Mouse (Mus musculus): ENCODE measurements around the gene Cacna1d. TPM values are rescaled to one million over a fixed set of nuclear protein-coding genes. Genes with fewer than 3 reads are reported as not detected.

Cacna1d gene
- total and polyA plus RNA-seq, 3 experiments, result 0.04 to 0.66 (median 0.08) TPM

- peak; percentile 97 for TF ChIP-seq RCOR1 (conservative IDR thresholded peaks at IDR 0.05; ENCODE audit: low read depth, low read length)
- TF ChIP-seq MEF2A (IDR thresholded peaks at IDR 0.05; ENCODE audit: borderline replicate concordance, low read depth, low read length), result peak; percentile 88
- TF ChIP-seq TBP (conservative IDR thresholded peaks at IDR 0.05; ENCODE audit: low read depth, low read length), result no peak
- TF ChIP-seq POLR2A (IDR thresholded peaks at IDR 0.05; ENCODE audit: low read depth, low read length), result no peak
- TF ChIP-seq CTCF (conservative IDR thresholded peaks at IDR 0.05 in 1 of 2, IDR thresholded peaks at IDR 0.05 in 1 of 2; ENCODE audit: low read depth in 2 of 2, low read length in 2 of 2), result peak in 1 of 2 experiments; percentile 36; a peak in 1 of 4 replicates
- peak; percentile 67 for TF ChIP-seq ETS1 (conservative IDR thresholded peaks at IDR 0.05; ENCODE audit: low read depth, low read length)
- TF ChIP-seq POLR2AphosphoS2 (IDR thresholded peaks at IDR 0.05; ENCODE audit: low read depth, low read length), result no peak
- TF ChIP-seq KAT2A (IDR thresholded peaks at IDR 0.05; ENCODE audit: insufficient replicate concordance, low read length), result no peak
Measured at GRCm38 (mm10) chr14:30185616-30186274, 305.5 kb downstream of the Cacna1d start (continued).

- H3K9ac ChIP-seq (ENCODE audit: insufficient read depth, low read depth), result peak overlapping the region; percentile 78; the same call in 1 of the 2 replicates
- dilution Hi-C loops (cut with MboI; ENCODE audit: extremely low pct_ligation_motif_present, extremely low pct_unique_long_range_greater_than_20kb, low sequenced_read_pairs), result no loop called here
- in situ Hi-C loops (cut with MboI; ENCODE audit: low pct_ligation_motif_present, low pct_unique_long_range_greater_than_20kb, low sequenced_read_pairs), result no loop called here
- no peaks in the 10 kb centered on the region for H3K9me3 ChIP-seq (replicated peaks; ENCODE audit: low read length)
- peaks cover 16 to 42% of the 10 kb centered on the region in 2 experiments for H3K4me1 ChIP-seq (ENCODE audit: control insufficient read depth in 1 of 2, insufficient read depth in 2 of 2)
- no peak overlapping the region for H3K4me3 ChIP-seq (replicated peaks in 1 of 3; ENCODE audit: low read depth in 2 of 3, low read length in 2 of 3, poor library complexity in 1 of 3)
- H3K4me2 ChIP-seq (ENCODE audit: insufficient read depth, low read depth, poor library complexity, severe bottlenecking), result peak overlapping the region; percentile 91
- no peaks in the 10 kb centered on the region for H3K27me3 ChIP-seq (replicated peaks)
- DNase-seq (ENCODE audit: extremely low read depth), result peak; percentile 65
- no peaks in the 10 kb centered on the region for H3K36me3 ChIP-seq (replicated peaks in 1 of 2; ENCODE audit: control insufficient read depth in 1 of 2, insufficient read depth in 1 of 2, low read length in 1 of 2)
- no peaks in the 10 kb centered on the region for H3K79me2 ChIP-seq (replicated peaks; ENCODE audit: control insufficient read depth, extremely low read depth, insufficient read depth, poor library complexity, severe bottlenecking)
- peak overlapping the region; percentile 59 for H3K27ac ChIP-seq (ENCODE audit: insufficient read depth, low read depth)
- TF ChIP-seq NELFE (IDR thresholded peaks at IDR 0.05; ENCODE audit: low read depth, low read length), result 0 out of 2 replicates have a peak, but pooled peaks have one; percentile 49
- peak; percentile 95 for TF ChIP-seq EP300 (IDR thresholded peaks at IDR 0.05; ENCODE audit: low read length)
- peak; percentile 88 for TF ChIP-seq ETS1 (conservative IDR thresholded peaks at IDR 0.05; ENCODE audit: low read depth, low read length)
- TF ChIP-seq TBP (conservative IDR thresholded peaks at IDR 0.05; ENCODE audit: low read depth, low read length), result 0 out of 2 replicates have a peak, but pooled peaks have one; percentile 27
- TF ChIP-seq HCFC1 (IDR thresholded peaks at IDR 0.05; ENCODE audit: low read depth, low read length), result peak; percentile 27
- no peak for TF ChIP-seq PAX5 (IDR thresholded peaks at IDR 0.05; ENCODE audit: low read length)
- peak; percentile 94 for TF ChIP-seq ZNF384 (IDR thresholded peaks at IDR 0.05; ENCODE audit: low read depth, low read length)
- TF ChIP-seq POLR2A (IDR thresholded peaks at IDR 0.05; ENCODE audit: low read depth, low read length), result 0 out of 2 replicates have a peak, but pooled peaks have one; percentile 37
- TF ChIP-seq MEF2A (IDR thresholded peaks at IDR 0.05; ENCODE audit: borderline replicate concordance, low read depth, low read length), result peak; percentile 96
- TF ChIP-seq IRF4 (IDR thresholded peaks at IDR 0.05; ENCODE audit: low read depth, low read length), result peak; percentile 65; the same call in 1 of the 2 replicates
- no peak for TF ChIP-seq NRF1 (IDR thresholded peaks at IDR 0.05; ENCODE audit: low read depth, low read length)
- peak; percentile 92 for TF ChIP-seq BHLHE40 (IDR thresholded peaks at IDR 0.05; ENCODE audit: low read depth, low read length)
- peak; percentile 96 for TF ChIP-seq JUN (IDR thresholded peaks at IDR 0.05; ENCODE audit: insufficient read depth, low read depth, low read length)
- TF ChIP-seq E2F4 (IDR thresholded peaks at IDR 0.05; ENCODE audit: insufficient replicate concordance, low read depth, low read length), result no peak
- TF ChIP-seq MYC (IDR thresholded peaks at IDR 0.05; ENCODE audit: low read depth, low read length), result no peak
- TF ChIP-seq MAFK (IDR thresholded peaks at IDR 0.05; ENCODE audit: insufficient replicate concordance, low read length), result peak; percentile 30; the same call in 1 of the 2 replicates
- TF ChIP-seq ZKSCAN1 (IDR thresholded peaks at IDR 0.05; ENCODE audit: borderline replicate concordance, low read depth, low read length), result no peak
- peak; percentile 75; the same call in 1 of the 2 replicates for TF ChIP-seq CHD2 (IDR thresholded peaks at IDR 0.05; ENCODE audit: low read length)
- peak; percentile 63; the same call in 1 of the 2 replicates for TF ChIP-seq SIN3A (IDR thresholded peaks at IDR 0.05; ENCODE audit: low read length)
- TF ChIP-seq CHD1 (IDR thresholded peaks at IDR 0.05; ENCODE audit: low read depth, low read length), result no peak
- TF ChIP-seq ELF1 (IDR thresholded peaks at IDR 0.05; ENCODE audit: low read depth, low read length), result peak; percentile 80
- TF ChIP-seq ZMIZ1 (IDR thresholded peaks at IDR 0.05; ENCODE audit: low read depth, low read length), result no peak
- no peak for TF ChIP-seq USF1 (IDR thresholded peaks at IDR 0.05; ENCODE audit: low read depth, low read length)
- TF ChIP-seq ZC3H11A (IDR thresholded peaks at IDR 0.05; ENCODE audit: low read depth, low read length), result no peak
- peak; percentile 70; the same call in 1 of the 2 replicates for TF ChIP-seq MAX (IDR thresholded peaks at IDR 0.05; ENCODE audit: low read length)
- TF ChIP-seq USF2 (conservative IDR thresholded peaks at IDR 0.05; ENCODE audit: low read depth, low read length), result no peak
- TF ChIP-seq RAD21 (IDR thresholded peaks at IDR 0.05; ENCODE audit: low read depth, low read length), result no peak; the same call in 1 of the 2 replicates
- peak; percentile 62; the same call in 1 of the 2 replicates for TF ChIP-seq MAZ (IDR thresholded peaks at IDR 0.05; ENCODE audit: low read depth, low read length)
- TF ChIP-seq RCOR1 (conservative IDR thresholded peaks at IDR 0.05; ENCODE audit: low read depth, low read length), result no peak
- TF ChIP-seq KAT2A (IDR thresholded peaks at IDR 0.05; ENCODE audit: insufficient replicate concordance, low read length), result no peak
- peak; percentile 98 for TF ChIP-seq JUND (conservative IDR thresholded peaks at IDR 0.05; ENCODE audit: low read depth, low read length)
Measured at GRCm38 (mm10) chr14:30184445-30185152, 306.7 kb downstream of the Cacna1d start.

All from CH12.LX (cell line).